11 mouse cellular contexts compared by ENCODE assay signal in the genomic region with DNA sequence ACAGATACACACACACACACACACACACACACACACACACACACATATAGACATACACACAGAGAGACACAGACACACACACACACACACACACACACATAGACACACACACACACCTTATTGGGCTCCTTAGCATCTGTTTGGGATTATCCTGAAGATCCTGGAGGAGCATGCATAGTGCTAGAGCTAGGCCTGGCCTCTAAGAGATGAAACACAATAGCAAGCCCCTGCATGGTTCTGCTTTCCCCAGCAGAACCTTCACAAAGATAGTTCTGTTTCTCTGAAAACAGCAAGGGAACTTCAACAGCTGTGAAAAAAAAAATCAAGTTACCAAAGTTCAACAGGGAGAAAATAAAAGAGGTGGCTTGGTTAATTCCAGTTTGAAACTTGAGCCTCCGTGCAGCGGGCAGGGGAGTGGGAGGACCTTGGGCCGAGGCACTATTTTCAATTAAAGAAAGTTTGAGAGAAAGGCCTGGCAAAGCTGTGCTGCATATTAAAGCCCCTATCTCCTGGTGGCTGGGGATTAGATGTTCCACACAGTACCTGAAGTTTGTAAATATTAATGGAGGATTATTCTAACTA.
DNase-seq lines count a peak whose midpoint lies in the region; ATAC-seq and TF ChIP-seq lines count a peak whose summit lies in the region.
"Had no signal": no experiment of that assay in that cellular context is flagged by ENCODE, and none has a peak within 500 bp of the region (broad histone marks: within the 10 kb centered on the region; RNA-seq: fewer than 3 reads in every experiment).

No protein-coding gene starts in this region.

- peaks cover 10% of the 10 kb centered on the region; the same call in 1 of the 2 replicates for H3K4me1 ChIP-seq in heart, embryonic 16.5 days (ENCODE audit: control insufficient read depth, insufficient read depth, low read length)
- H3K4me1 ChIP-seq in lung, embryonic 14.5 days (ENCODE audit: insufficient read depth), result no peaks in the 10 kb centered on the region
- no peaks in the 10 kb centered on the region for H3K4me1 ChIP-seq in lung, adult 2 months (ENCODE audit: control insufficient read depth, insufficient read depth, low read length)
- H3K4me1 ChIP-seq in embryonic facial prominence, embryonic 11.5 days (ENCODE audit: control insufficient read depth, insufficient read depth, low read length), result no peaks in the 10 kb centered on the region; the same call in 1 of the 2 replicates
- H3K4me1 ChIP-seq in limb, embryonic 11.5 days (ENCODE audit: control insufficient read depth, insufficient read depth, low read length), result peaks cover 10% of the 10 kb centered on the region

- peak overlapping the region; percentile 2; the same call in 1 of the 2 replicates for H3K4me2 ChIP-seq in heart, embryonic 16.5 days (ENCODE audit: low read depth, low read length)
- no peak overlapping the region for H3K4me2 ChIP-seq in lung, embryonic 14.5 days
- H3K4me2 ChIP-seq in embryonic facial prominence, embryonic 11.5 days (ENCODE audit: low read depth, low read length), result no peak overlapping the region; the same call in 1 of the 2 replicates
- H3K4me2 ChIP-seq in limb, embryonic 11.5 days (ENCODE audit: low read depth, severe bottlenecking), result no peak overlapping the region

- peak overlapping the region; percentile 11; the same call in 1 of the 2 replicates for H3K27ac ChIP-seq in heart, embryonic 16.5 days (ENCODE audit: low read length)
- peak overlapping the region; percentile 43; the same call in 1 of the 2 replicates for H3K27ac ChIP-seq in lung, embryonic 14.5 days (ENCODE audit: low read depth)
- H3K27ac ChIP-seq in embryonic facial prominence, embryonic 11.5 days (replicated peaks; ENCODE audit: low read depth, low read length), result peak overlapping the region; percentile 23; the same call in 1 of the 2 replicates
- peak overlapping the region; percentile 79 for H3K27ac ChIP-seq in limb, embryonic 11.5 days (replicated peaks; ENCODE audit: low read depth, low read length)

- H3K9ac ChIP-seq in heart, embryonic 16.5 days (ENCODE audit: low read length), result no peak overlapping the region
- H3K9ac ChIP-seq in lung, embryonic 14.5 days, result no peak overlapping the region
- H3K9ac ChIP-seq in embryonic facial prominence, embryonic 11.5 days (replicated peaks; ENCODE audit: low read length), result no peak overlapping the region
- no peak overlapping the region for H3K9ac ChIP-seq in limb, embryonic 11.5 days (ENCODE audit: low read length)

- 47% methylated on average over 3 of the region's 3 CpGs for WGBS in heart, embryonic 16.5 days
- WGBS in lung, embryonic 14.5 days, result 19% methylated on average over 3 of the region's 3 CpGs
- 69% methylated on average over 3 of the region's 3 CpGs for WGBS in lung, adult 2 months
- WGBS in embryonic facial prominence, embryonic 11.5 days, result 2% methylated on average over 3 of the region's 3 CpGs
- 10% methylated on average over 3 of the region's 3 CpGs for WGBS in limb, embryonic 11.5 days

- no peak for TF ChIP-seq POLR2A in lung, adult 2 months (IDR thresholded peaks at IDR 0.05; ENCODE audit: borderline replicate concordance, extremely low read depth, low read depth, low read length)

- no peak overlapping the region for H3K4me3 ChIP-seq in heart, embryonic 16.5 days (ENCODE audit: low read length)
- no peak overlapping the region for H3K4me3 ChIP-seq in lung, embryonic 14.5 days (ENCODE audit: low read depth, low read length)
- H3K4me3 ChIP-seq in lung, adult 2 months (replicated peaks; ENCODE audit: extremely low read depth, low read depth, low read length), result no peak overlapping the region
- no peak overlapping the region for H3K4me3 ChIP-seq in embryonic facial prominence, embryonic 11.5 days (ENCODE audit: low read depth, low read length)
- H3K4me3 ChIP-seq in limb, embryonic 11.5 days (ENCODE audit: low read depth, low read length), result no peak overlapping the region

- H3K27me3 ChIP-seq in heart, embryonic 16.5 days (ENCODE audit: control insufficient read depth, insufficient read depth, low read length), result no peaks in the 10 kb centered on the region
- H3K27me3 ChIP-seq in lung, embryonic 14.5 days (ENCODE audit: insufficient read depth, low read length), result no peaks in the 10 kb centered on the region
- H3K27me3 ChIP-seq in embryonic facial prominence, embryonic 11.5 days (ENCODE audit: control insufficient read depth, insufficient read depth, low read length), result no peaks in the 10 kb centered on the region
- no peaks in the 10 kb centered on the region for H3K27me3 ChIP-seq in limb, embryonic 11.5 days (ENCODE audit: control insufficient read depth, insufficient read depth, low read length)
- H3K27me3 ChIP-seq: CH12.LX, Patski had no signal

- DNase-seq in heart, postnatal 14 days, result no peak
- peak; percentile 58 for DNase-seq in lung, embryonic 14.5 days
- DNase-seq in lung, adult 2 months, result no peak
- peak; percentile 76 for DNase-seq in embryonic facial prominence, embryonic 11.5 days (ENCODE audit: low spot score)
- DNase-seq in limb, embryonic 11.5 days (ENCODE audit: low spot score), result peak; percentile 61
- no peak for DNase-seq in right cerebral cortex, postnatal 36 days (ENCODE audit: low spot score in 2 of 2)
- DNase-seq: lung, adult 18-20 months; thymus, adult 18-20 months had no signal

- H3K36me3 ChIP-seq in heart, embryonic 16.5 days (ENCODE audit: control insufficient read depth, insufficient read depth), result no peaks in the 10 kb centered on the region
- no peaks in the 10 kb centered on the region for H3K36me3 ChIP-seq in lung, embryonic 14.5 days (ENCODE audit: insufficient read depth)
- H3K36me3 ChIP-seq in embryonic facial prominence, embryonic 11.5 days (replicated peaks; ENCODE audit: control insufficient read depth, insufficient read depth, low read depth, low read length), result no peaks in the 10 kb centered on the region
- no peaks in the 10 kb centered on the region for H3K36me3 ChIP-seq in limb, embryonic 11.5 days (ENCODE audit: control insufficient read depth, insufficient read depth, low read length)

- no peak for TF ChIP-seq CTCF in lung, embryonic 14.5 days (IDR thresholded peaks at IDR 0.05; ENCODE audit: low read depth)
- TF ChIP-seq CTCF in lung, adult 2 months (IDR thresholded peaks at IDR 0.05; ENCODE audit: insufficient read depth, low read length), result no peak

- intact Hi-C loops in heart, postnatal 14 days (cut with DNase I), result no loop called here

- peaks cover 8% of the 10 kb centered on the region for H3K9me3 ChIP-seq in heart, embryonic 16.5 days (replicated peaks; ENCODE audit: control insufficient read depth, low read length)
- no peaks in the 10 kb centered on the region for H3K9me3 ChIP-seq in lung, embryonic 14.5 days (ENCODE audit: low read depth, low read length)
- H3K9me3 ChIP-seq in embryonic facial prominence, embryonic 11.5 days (replicated peaks; ENCODE audit: control insufficient read depth, low read length), result no peaks in the 10 kb centered on the region; the same call in 1 of the 2 replicates
- no peaks in the 10 kb centered on the region for H3K9me3 ChIP-seq in limb, embryonic 11.5 days (ENCODE audit: control insufficient read depth, low read length)

- no peak for ATAC-seq in heart, embryonic 16.5 days (replicated peaks; ENCODE audit: extremely low read depth, insufficient read depth, low FRiP score)
- ATAC-seq in lung, embryonic 14.5 days (ENCODE audit: insufficient read depth), result no peak
- ATAC-seq in embryonic facial prominence, embryonic 11.5 days (replicated peaks; ENCODE audit: insufficient number of reproducible peaks, low FRiP score, low TSS enrichment, low read depth), result no peak; the same call in 1 of the 2 replicates
- peak; percentile 57 for ATAC-seq in limb, embryonic 11.5 days (ENCODE audit: insufficient number of reproducible peaks, low FRiP score, low TSS enrichment, low read depth)
- ATAC-seq: Patski had no signal

Comparison
In these comparisons a context has a peak if more than half of its experiments do, and no peak if none do; other contexts are left out.
1. DNase-seq: peak in lung, embryonic 14.5 days (single experiment), embryonic facial prominence, embryonic 11.5 days (single experiment) and limb, embryonic 11.5 days (single experiment); none in heart, postnatal 14 days (0 of 2), lung, adult 2 months (single experiment) and right cerebral cortex, postnatal 36 days (0 of 2).
2. H3K27ac ChIP-seq: peak in every context shown above with its lines; median percentile 79 in limb, embryonic 11.5 days; 43 in lung, embryonic 14.5 days; 23 in embryonic facial prominence, embryonic 11.5 days; 11 in heart, embryonic 16.5 days.